Mouse (Mus musculus): Measurements from ENCODE around the gene Nol10.

DNA sequence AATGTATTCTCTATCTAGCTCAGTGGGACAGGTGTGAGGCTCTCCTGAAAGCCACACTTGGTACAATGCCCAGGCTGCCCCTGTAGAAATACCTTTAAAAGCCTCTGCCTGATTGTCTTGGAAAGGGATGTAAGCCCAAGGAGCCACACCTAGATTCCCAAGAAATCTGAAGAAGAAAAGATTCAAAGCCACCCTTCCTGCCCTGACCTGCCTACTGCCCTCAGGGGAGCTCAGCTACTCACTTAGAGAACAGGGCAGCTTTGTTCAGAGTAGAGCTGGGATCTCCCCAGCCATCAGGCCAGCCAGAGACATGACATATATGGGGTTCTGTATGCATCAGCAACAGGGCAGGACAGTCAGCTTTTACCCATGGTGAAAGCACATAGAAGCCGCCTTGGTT is 48.4 kb upstream of the Nol10 start:
- TF ChIP-seq POLR2A (IDR thresholded peaks at IDR 0.05; ENCODE audit: control insufficient read depth in 1 of 2, insufficient read depth in 1 of 2, low read depth in 1 of 2, low read length in 2 of 2, poor library complexity in 1 of 2) (no peak), MAZ (IDR thresholded peaks at IDR 0.05; ENCODE audit: low read depth, low read length) (no peak), CTCF (IDR thresholded peaks at IDR 0.05 in 2 of 3, conservative IDR thresholded peaks at IDR 0.05 in 1 of 3; ENCODE audit: control insufficient read depth in 1 of 3, insufficient read depth in 1 of 3, low read depth in 2 of 3, low read length in 3 of 3, poor library complexity in 1 of 3, severe bottlenecking in 1 of 3) (no peak), MYC (IDR thresholded peaks at IDR 0.05; ENCODE audit: low read depth, low read length) (no peak), GATA1 (IDR thresholded peaks at IDR 0.05; ENCODE audit: low read depth, low read length) (no peak), EP300 (IDR thresholded peaks at IDR 0.05; ENCODE audit: low read depth in 1 of 2, low read length in 2 of 2) (no peak), MEF2A (IDR thresholded peaks at IDR 0.05; ENCODE audit: extremely low read depth, insufficient replicate concordance, low read depth, low read length, poor library complexity, severe bottlenecking) (no peak), ELF1 (IDR thresholded peaks at IDR 0.05; ENCODE audit: low read depth, low read length) (no peak), SMC3 (IDR thresholded peaks at IDR 0.05; ENCODE audit: low read depth, low read length) (no peak), BHLHE40 (IDR thresholded peaks at IDR 0.05; ENCODE audit: borderline replicate concordance, low read depth, low read length) (no peak), E2F4 (IDR thresholded peaks at IDR 0.05; ENCODE audit: borderline replicate concordance, low read depth, low read length) (no peak), JUND (IDR thresholded peaks at IDR 0.05; ENCODE audit: low read depth, low read length) (no peak), POLR2AphosphoS5 (IDR thresholded peaks at IDR 0.05; ENCODE audit: borderline replicate concordance, low read depth, low read length) (no peak), POLR2AphosphoS2 (IDR thresholded peaks at IDR 0.05; ENCODE audit: low read length) (no peak)

All from MEL (cell line).